Mouse (Mus musculus) adrenal gland, adult 18-20 months (tissue): ENCODE data around the gene Pla2g2f. TPM values are rescaled to one million over a fixed set of nuclear protein-coding genes. Genes with fewer than 3 reads are reported as not detected.

Source experiments
- DNase-seq, 2 experiments: peaks; one replicate each; pipeline ENCODE4 v3.0.0; 2021 to 2022; ENCODE audit warnings: low spot score in 2 of 2
- total RNA-seq, 2 experiments: library from RNA; stranded (reverse); gene quantifications; 1 replicate in 1 of 2; 2 replicates in 1 of 2; pipeline ENCODE4 v1.2.3; 2021

The Pla2g2f gene
- total RNA-seq, 2 experiments from 2014 or later = 27.9 to 38.5 TPM

- no peak for DNase-seq
Observed at GRCm38 (mm10) chr4:138771970-138772369, 14.5 kb upstream of the Pla2g2f start.

GRCm38 (mm10) chr4:138762266-138762665 is 4.8 kb upstream of the Pla2g2f start:
- DNase-seq = no peak

DNA sequence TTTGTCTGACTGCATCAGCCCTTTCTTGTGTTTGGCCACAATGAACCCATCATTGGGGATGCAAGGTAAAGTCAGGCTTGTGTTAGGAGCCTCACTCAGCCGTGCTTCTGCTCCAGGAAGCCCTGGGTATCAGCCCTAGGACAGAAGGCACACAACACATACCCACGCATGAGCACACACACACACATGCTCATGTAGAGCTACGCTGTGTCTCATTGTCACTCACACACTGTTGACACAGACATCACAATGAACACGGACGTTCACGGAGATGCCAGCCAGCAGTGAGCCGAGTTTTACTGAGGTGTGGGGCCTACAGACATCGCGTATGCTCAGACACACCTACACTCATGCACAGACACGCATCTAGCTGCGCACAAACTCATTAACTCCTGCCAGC is 1.4 kb downstream of the Pla2g2f start:
- DNase-seq = no peak

DNA sequence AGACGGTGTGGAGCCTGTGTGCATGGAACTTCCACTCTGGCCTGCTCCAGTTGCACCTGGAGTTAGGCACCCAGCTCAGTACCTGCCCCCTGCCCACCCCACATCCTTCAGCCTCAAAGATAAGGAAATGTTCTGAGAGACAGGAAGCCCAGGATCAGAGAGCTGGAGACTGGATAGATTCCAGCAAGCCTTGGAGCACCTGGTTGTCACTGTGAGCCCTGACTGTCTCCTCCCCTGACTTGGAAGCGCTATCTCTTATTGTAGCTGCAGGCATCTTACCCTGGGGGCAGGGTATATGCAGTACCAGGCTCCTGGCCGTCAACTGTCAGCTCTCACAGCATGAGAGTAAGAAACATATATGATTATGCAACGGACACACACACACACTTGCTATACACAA is 2.0 kb downstream of the Pla2g2f start:
- no peak for DNase-seq

- DNase-seq = no peak
Observed at GRCm38 (mm10) chr4:138754432-138754831, 3.0 kb downstream of the Pla2g2f start.

GRCm38 (mm10) chr4:138753608-138754007 is 3.8 kb downstream of the Pla2g2f start:
- DNase-seq = no peak

DNA sequence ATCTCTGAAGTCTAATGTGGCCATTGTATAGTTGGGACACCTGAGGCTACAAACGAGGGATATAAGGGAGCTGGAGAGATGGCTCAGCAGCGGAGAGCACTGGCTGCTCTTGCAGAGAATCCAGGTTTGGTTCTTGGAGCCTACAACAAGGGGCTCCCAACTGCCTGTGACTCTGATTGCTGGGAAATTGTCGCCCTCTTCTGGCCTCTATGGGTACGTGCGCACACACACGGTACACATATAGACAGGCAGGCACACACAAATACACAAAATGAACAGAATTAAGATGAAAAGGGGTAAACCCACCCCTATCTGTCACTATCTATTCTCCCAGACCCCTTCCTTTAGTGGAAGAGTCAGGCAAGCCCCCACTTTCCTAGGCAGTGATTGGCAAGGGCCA is 4.8 kb downstream of the Pla2g2f start:
- no peak for DNase-seq

DNA sequence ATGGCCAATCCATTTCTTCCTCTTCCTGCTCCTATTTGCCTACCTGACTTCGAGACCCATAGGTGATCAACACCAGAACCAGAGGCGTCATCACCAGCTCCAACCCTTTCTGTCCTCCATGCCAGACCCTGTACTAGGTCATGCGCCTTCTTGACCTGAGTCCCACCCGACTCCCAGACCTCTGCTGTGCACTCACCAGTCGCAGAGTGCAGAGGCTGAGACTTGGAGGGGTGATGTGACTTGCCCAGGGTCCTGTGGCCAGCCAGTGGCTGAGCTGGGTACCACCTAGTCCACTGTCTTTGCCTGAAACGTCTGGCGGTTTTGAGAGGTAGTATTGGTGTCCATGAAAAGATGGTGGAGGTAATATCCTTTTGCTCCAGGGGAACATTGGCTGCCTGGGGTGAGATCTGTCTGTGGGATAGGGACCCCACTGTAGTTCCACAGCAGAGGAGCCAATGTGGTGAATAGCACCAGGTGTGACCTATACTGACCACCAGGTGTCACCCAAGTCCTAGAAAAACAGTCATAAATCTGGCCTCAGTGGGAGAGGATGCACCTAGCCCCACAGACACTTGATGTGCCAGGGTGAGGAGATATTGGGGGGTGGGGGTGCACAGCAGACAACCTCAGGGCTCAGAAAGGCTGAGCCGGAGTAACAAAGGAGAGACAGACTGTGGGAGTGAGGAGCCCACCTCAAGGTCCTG is 8.9 kb downstream of the Pla2g2f start:
- peak; percentile 38 to 41 for DNase-seq

GRCm38 (mm10) chr4:138747851-138748250 is 9.6 kb downstream of the Pla2g2f start:
- no peak for DNase-seq

DNA sequence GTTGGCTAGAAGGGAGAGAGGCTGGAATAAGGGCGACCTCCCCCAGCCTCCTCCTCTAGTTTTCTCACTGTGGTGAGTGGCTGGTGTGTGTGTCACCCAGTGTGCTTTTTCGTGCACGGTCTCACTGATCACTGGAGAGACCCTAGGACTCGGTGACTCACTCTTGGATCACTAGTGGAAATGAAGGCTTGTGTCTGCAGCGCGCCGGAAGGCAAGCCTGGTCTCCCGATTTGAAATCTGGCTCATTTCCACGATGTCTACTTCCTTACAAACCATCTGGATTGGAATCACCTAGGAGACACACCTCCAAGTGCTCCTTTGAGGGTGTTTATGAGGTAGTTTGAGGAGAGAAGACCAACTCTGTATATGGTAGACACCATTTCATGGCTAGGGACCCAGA is 10.6 kb downstream of the Pla2g2f start:
- DNase-seq = no peak

DNA sequence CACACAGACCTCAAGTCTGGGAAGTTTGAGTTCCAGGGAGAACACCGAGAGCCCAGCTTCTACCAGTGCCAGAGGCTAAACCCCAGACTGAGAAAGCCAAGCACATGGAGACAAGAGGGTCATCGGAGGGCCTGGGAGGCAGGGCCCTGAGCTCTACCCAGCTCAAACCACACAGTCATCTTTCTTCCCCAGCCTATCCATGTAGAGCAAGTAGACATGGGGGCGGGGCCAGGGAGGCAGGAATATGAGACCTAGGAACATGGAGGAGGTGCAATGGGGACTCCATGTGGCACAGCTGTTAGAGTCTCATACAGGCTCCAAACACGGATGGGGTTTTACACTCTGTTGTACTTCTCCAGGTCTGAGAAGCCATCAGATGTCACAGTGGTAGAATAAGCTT is 11.5 kb downstream of the Pla2g2f start:
- DNase-seq = no peak

- DNase-seq = no peak
Observed at GRCm38 (mm10) chr4:138739136-138739851, 18.1 kb downstream of the Pla2g2f start.

- DNase-seq = no peak
Observed at GRCm38 (mm10) chr4:138737031-138737430, 20.4 kb downstream of the Pla2g2f start, which contains the start of gene Ubxn10. Gene Ubxn10 (minus strand): TSS chr4:138737167.

GRCm38 (mm10) chr4:138734863-138735262 is 22.6 kb downstream of the Pla2g2f start:
- no peak for DNase-seq

GRCm38 (mm10) chr4:138734105-138734504 is 23.3 kb downstream of the Pla2g2f start:
- no peak for DNase-seq

GRCm38 (mm10) chr4:138729018-138729703 is 28.3 kb downstream of the Pla2g2f start:
- no peak for DNase-seq

GRCm38 (mm10) chr4:138725751-138726150 is 31.7 kb downstream of the Pla2g2f start:
- DNase-seq = no peak

DNA sequence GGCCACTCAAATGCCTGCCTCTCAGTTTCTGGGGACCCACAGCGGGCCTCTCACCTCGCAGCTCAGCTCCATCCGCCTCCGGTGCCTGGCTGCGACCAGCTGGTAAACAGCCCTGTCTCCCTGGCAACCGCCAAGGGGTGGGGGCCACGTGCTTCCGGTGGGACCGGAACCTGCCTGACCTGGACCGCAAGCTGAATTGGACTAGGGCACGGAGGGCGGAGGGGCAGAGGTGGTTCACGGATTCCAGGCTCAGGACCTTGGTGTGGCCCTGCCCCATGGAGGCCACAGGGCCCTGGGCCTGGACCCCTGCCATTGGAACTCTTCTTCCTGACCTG is 32.3 kb downstream of the Pla2g2f start:
- DNase-seq = peak; percentile 62 to 66

DNA sequence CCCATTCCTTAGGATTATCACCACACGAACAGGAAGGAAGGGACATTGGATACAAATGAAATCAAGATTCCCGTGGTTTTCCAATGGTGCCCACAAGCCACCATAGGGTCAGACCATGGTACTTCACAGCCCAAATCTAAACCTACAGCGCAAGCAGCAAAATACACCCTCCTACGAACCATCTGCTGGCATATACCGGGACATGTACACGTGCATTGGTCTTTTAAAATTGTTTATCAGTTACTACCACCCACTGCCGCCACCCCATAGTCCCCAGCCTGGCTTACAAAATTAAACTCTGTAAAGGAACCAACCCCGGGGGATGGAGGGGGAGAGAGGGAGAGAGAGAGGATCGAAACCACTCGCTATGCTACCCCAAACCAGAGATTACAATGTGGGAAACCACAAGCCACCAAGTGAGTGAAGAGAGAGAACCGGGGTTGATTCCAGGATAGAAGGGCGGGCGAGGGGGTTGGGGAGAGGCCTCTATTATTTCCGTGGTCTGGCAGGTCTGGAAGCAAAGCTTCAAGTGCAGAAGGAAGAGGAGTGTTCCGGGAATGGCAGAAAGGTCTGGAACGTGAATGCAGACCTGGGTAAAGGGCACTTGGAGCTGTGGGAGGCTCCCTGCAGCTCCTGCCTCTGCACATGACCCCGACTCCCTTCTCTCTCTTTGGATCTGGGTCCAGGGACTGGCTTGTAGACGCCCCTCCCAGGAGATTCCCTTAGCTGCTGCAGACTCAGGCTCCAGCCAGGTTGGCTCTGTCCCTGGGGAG is 32.9 kb downstream of the Pla2g2f start, which contains the start of gene Pla2g2c:
Pla2g2c (plus strand) TSS at position 439 of the 773 bp plus-strand sequence.
- no peak for DNase-seq

DNA sequence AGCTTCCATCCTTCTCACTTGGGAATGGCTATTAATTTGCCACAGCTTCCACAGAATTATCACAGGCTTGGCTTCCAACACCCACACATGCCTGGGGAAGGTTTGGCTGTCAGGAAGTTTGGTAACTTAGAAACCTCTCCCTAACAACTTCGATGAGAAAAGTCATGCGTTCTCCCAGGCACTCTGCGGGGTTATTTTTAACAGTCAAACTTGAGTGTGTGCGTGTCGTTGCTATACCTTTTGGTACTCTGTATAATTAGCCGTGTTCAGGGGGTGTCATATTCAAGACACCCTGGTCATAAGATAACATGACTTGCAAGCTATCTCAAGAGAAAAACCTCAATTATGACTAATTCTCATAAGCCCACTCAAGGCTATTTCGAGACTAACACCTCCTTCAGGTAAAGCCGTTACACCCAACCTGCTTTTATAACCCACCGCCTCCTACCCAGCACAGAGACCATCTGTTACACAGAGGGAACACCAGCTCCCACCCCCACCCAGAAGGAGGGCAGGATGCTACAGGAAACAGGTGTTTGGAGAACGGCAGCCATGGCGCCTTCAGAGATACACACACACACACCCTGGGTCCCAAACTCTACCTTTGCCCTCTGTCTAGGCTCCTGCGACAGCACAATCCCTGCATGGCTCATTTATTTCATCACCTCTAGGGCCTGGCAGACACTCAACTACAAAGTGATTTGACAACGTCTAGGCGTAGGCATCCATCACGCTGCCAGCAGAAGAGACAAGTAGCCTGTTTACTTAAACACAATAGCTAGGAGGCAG is 33.7 kb downstream of the Pla2g2f start:
- DNase-seq = no peak

DNA sequence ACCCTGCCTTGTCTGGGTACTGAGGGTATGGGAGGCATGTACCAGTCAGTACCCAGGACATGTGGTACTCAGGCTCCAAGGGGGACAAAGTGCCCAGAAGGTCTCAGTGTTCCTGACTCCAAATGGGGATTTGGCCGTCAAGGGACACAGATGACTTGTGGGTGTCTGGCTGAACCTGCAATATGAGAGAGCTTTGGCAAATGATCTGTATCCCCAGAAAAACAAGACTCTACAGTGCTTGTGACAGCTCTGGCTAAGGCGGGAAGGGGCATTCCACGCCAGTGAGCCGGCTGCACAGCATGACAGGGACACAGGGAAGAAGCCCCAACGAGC is 38.2 kb downstream of the Pla2g2f start:
- DNase-seq = no peak
